Mouse (Mus musculus) 3134 (cell line): ENCODE data around the gene Ndufb3.
"Not testable (repeated sequence)": the region's sequence is repeated elsewhere in the genome, so short reads cannot be mapped to it uniquely, and the experiment has no call there.

Experiments used
- DNase-seq: peaks from one replicate; pipeline ENCODE4 v3.0.0-alpha.2; 2011; ENCODE audit warnings: low spot score; ENCODE audit not compliant: insufficient read length; ENCODE audit errors: extremely low read depth

The Ndufb3 gene

DNA sequence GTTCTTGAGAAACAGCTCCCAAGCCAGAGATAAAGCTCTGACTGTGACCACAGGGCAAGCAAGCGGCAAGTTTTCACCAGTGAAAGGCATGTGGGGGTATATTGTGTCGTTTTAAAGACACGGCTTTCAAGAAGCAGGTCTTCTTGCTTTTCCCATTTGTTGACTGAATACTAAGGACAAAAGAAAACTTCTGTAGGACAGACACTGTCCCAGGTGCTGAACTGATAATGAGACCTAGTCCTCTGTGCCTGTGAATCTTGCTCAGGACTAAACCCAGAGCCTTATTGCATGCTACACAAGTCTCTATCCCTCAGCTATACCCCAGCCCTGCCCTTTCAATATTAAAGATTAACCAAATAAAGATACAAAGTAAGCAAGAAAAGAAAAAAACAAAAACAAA, 30.0 kb downstream of the Ndufb3 start:
- no peak for DNase-seq

DNA sequence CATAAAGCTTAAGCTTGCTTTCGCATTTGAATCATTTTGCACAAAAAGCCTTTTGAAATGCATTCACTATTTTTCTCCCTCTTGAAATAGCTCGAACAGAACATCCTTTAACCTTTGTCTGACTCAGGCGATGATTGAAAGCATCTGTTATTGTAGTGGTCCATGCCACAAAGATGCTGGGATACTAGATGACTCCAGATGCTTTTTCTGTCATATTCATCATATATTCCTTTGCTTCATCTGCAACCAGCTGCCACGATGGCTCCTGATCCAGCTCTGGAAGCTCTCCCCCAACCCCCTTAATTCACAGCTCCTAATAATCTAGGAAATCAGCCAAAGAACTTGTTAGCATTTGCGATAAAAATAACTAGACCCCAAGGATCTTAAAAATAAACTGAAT, 30.9 kb downstream of the Ndufb3 start:
- DNase-seq = no peak

DNA sequence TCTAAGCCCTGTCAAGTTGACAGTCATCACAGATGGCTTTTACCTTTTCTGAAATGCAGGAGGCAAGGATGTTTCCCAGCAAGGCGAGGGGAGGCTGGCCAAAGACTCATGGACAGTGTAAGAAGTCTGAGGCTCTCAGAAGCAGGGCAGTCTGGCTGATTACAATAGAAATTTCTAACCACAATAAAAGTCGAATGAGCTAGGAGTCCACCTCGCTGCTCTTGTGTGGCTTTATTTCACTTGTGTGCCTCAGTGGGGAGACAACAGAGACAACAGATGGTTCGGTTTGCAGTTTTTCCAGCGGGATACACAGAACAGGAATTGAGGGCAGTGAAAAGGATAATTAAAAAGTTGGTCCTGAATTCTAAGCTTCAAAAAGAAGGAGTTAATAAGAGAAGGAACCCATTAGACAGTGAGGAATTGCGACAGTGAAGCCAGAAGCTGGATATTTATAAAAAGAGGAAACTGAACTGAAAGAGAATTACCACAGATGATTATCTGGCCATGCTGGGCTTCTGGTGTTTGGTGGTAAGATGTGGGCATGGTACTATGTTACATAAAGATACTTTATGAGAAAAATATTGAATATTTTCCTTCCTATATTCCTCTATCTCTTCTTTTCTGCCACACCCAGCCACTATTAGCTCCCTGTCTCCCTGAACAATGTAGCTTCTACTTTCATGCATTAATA, 31.9 kb downstream of the Ndufb3 start:
- no peak for DNase-seq

- no peak for DNase-seq
Observed at GRCm38 (mm10) chr1:58618766-58619165, 32.6 kb downstream of the Ndufb3 start.

DNA sequence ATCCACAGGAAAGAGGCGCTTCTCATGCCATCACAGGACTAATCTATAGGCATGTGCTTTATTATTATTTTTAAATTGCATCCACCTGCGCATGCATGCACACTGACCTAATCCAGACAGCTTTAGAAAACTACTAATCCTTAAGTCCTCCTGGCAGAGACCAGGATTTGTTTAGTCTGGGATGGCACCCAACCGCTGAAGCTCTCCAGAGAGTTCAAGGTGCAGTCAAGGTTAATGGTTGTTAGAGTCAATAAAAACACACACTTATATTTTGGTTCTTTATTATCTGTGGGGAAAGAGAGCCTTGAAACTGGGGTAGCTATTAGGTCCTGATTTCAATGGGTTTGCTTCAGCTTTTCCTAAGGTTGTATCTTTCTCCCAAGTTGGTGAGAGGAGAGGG, 35.1 kb downstream of the Ndufb3 start:
- no peak for DNase-seq

GRCm38 (mm10) chr1:58621996-58622748, 36.0 kb downstream of the Ndufb3 start:
- no peak for DNase-seq

GRCm38 (mm10) chr1:58628847-58629246, 42.7 kb downstream of the Ndufb3 start:
- DNase-seq = not testable (repeated sequence)
